Mouse (Mus musculus): ENCODE data around the gene Prr15.

DNA sequence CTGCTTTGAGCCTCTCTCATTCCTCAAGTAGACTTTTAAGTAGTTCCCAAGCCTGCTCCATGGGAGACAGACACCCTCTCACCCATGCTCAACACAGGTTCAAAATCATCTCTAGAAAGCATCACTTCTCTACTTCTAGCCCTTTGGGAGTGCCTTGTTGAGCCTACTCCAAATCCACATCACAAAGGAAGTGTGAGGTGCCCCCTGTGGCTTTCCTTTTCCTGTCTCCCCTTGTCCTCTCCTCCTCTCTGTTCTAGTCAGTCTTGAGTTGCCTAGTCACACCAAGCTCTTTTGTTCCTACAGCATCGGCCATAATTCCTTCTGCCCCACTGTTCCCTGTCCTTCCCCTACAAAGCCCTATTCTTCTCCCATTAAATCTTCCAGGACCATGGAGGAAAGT, 42.3 kb upstream of the Prr15 start:
- TF ChIP-seq CTCF (IDR thresholded peaks at IDR 0.05; ENCODE audit: insufficient read depth, low read length) (no peak), POLR2A (IDR thresholded peaks at IDR 0.05; ENCODE audit: borderline replicate concordance, extremely low read depth, low read depth, low read length) (no peak)
